Mouse (Mus musculus): ENCODE results near the gene Clec10a.
"Not testable (repeated sequence)": the region's sequence is repeated elsewhere in the genome, so short reads cannot be mapped to it uniquely, and the experiment has no call there.

The Clec10a gene

DNA sequence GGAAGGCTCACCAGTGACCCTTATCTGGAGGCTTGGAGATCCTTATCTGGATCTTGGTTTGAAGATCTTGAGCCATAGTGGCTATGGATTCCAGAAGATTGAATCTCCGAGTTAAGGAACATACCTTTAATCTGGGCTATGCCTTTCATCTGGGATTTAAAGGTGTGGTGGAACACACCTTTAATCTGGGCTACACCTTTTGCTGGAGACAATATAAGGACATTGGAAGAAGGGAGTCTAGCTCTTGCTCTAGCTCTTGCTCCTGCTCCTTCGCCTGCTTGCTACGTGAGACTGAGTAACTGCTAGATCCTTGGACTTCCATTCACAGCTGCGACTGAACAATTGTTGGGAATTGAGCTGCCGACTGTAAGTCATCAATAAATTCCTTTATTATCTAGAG lies at the start of gene Clec10a:
Gene Clec10a (plus strand): TSS at position 301 of the 400 bp plus-strand sequence.
- DNase-seq (ENCODE audit: low spot score), result not testable (repeated sequence)

DNA sequence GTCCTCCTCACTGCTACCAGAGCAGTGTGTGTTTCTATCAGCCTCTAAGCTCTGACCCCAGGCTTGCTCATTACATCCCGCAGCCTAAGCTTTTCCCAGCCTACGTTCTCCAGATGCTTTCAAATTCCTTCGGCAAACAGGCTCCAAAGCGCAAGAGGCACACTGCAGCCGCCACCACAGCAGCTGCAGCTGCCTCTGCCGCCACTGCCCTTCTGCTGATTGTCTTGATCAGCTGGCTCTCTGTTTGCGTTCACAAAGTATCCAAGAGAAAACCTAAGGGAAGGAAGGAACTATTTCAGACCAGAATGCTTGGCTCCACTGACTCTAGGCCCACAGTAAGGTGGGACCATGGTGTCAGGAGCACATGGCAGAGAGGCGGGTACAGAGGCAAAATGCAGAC lies 48.9 kb upstream of the Clec10a start:
- DNase-seq (ENCODE audit: low spot score), result no peak

DNA sequence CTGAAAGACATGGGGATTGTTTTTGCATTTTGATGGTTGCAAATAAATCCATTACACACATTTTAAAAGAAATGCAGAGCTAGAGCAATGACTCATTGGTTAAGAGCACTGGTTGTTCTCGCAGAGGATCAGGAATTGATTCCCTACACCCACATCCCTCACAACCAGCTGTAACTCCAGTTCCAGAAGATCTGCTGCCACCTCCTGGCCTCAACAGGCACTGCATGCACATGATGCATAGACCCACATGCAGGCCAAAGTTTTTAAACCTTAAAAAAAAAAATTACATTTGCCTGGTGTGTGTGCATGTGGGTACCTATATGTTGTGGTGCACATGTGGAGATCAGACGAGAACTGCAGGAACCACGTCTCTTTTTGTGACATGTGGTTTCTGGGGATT lies 45.9 kb upstream of the Clec10a start:
- no peak for DNase-seq (ENCODE audit: low spot score)

DNA sequence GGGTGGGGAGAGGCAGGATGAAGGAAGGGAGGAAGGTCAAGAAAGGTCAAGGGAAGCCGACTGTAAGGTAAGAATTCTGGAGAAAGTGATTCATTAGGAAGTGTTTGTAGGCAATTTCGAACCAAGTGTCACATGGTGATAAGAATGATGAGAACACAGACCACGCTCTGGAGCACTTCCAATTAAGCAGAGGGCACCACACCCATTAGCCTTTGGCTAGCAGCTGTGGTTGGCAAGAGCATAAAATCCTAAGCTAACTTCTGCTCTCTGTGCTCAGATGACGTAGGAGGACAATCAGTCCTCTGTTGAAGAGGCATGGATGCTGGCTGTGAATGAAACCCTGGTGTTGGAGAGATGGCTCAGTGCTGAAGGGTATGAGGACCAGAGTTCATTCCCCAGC lies 41.4 kb upstream of the Clec10a start:
- no peak for DNase-seq (ENCODE audit: low spot score)

DNA sequence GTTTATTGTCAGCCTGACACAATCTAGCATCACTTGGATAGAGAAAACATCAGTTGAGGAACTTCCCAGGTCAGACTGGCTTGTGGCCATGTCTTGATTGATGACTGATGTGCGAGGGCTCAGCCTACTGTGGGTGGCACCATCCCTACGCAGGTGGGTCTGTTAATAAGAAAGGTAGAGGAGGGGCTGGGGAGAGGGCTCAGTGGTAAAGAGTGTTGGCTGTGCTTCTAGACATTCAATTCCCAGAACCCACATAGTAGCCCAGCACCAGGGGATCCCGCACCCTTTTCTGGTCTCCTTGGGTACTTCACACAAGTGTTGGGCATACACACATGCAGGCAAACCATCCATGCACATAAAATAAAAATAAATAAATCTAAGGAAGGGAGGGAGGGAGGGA lies 40.1 kb upstream of the Clec10a start:
- DNase-seq (ENCODE audit: low spot score), result no peak

DNA sequence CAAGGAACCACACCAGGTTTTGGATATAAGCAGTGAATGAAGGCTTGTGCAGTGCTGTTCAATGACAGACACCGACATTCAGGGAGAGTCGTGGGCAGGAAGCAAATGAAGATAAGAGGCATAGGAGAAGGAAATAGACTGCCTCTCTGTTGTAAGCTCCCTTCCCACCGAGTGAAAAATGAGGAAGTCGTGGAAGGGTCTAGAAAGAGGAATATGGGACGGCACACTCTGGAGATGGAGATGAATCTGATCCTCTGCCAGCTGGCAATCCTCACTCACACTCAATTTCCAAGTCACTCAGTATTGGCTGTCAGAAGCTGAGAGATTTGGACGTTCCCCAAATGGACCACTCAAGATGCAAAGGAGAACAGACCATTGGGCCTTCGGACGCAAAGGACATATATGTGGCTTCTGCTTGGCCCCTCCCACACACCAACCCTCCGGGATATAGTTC lies 26.0 kb upstream of the Clec10a start, which contains the start of gene Mgl2:
Gene Mgl2 (plus strand): TSS at position 404 of the 454 bp plus-strand sequence.
- no peak for DNase-seq (ENCODE audit: low spot score)

DNA sequence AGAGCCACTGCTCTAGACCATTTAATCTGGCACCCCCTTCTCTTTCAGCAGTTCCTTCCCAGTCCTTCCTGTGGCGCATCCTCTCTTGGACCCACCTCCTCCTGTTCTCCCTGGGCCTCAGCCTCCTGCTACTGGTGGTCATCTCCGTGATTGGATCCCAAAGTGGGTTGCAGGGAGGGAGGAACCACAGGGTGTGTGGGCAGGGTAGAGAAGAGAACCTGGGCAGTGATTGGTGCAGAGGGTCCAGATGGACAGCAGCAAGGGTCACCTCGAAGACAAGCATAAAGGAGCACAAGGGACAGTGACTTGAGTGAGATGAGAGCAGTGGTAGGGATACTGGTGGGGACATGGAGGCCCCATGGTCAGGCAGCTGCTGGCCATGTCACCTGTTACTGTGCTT lies 21.0 kb upstream of the Clec10a start:
- DNase-seq (ENCODE audit: low spot score), result not testable (repeated sequence)

DNA sequence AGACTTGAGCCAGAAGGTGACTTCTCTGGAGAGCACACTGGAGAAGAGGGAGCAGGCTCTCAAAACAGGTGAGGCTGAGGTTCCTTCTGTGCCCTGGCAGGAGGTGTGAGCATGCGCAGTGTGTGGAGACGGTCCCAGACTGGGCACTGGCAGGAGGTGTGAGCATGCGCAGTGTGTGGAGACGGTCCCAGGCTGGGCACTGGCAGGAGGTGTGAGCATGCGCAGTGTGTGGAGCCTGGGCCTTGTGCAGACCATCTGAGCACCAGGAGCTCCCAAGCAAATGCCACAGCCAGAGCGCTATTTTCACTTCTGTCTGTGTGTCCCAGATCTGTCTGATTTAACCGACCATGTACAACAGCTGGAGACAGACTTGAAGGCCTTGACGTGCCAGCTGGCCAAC lies 20.1 kb upstream of the Clec10a start:
- not testable (repeated sequence) for DNase-seq (ENCODE audit: low spot score)

DNA sequence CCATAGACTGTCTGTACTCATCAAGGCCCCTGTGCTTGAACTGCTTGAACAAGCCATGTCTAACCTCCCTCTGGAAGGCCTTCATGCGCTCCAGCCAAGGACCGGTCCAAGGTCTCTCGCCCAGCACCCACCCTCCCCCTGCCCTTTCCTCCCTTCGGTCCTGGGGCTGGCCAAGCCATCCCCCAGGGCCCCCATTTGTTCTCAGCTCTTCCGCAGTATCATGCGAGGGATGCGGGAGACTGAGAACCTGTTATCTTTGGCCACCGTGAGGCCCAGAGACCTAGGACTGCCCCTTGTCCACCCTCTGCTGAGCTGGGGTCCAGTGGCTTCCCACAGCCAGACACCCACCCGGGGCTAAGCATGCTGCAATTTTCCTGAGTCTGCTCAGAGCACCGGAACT lies 16.8 kb upstream of the Clec10a start:
- no peak for DNase-seq (ENCODE audit: low spot score)

DNA sequence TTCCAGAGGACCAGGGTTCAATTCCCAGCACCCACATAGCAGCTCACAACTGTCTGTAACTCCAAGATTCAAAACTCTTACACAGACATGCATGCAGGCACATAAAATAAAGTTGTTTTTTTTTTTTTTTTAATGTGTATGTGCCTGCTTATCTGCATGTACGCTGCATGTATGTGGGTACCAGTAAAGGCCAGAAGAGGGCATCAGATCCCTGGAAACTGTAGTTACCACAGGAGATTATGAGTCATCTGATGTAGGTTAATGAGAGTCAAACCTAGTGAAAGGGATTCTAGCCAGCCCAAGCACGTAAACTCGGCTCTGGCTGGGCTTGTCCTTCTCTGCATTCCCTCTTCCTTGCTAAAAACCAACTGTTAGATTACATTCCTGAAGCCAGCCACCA lies 4.9 kb upstream of the Clec10a start:
- no peak for DNase-seq (ENCODE audit: low spot score)

DNA sequence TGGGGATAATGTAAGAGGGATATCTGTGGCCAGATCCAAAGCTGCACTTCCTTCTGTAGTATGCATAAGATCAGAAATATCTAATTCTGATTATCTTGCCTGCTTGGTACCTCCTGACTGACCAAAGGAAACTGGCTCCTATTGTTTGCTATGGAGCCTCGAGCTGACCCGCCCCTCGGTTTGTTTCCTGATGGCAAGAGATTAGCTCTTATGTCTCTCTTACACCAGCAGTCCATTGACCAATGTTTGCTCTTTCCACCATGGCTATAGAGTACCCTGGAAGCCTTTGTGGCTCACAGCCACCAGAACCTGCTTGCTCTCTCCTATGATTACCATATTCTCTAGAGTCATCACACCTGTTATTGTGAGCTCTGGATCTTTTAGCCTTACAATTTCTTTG lies 6.3 kb downstream of the Clec10a start:
- DNase-seq (ENCODE audit: low spot score), result no peak

DNA sequence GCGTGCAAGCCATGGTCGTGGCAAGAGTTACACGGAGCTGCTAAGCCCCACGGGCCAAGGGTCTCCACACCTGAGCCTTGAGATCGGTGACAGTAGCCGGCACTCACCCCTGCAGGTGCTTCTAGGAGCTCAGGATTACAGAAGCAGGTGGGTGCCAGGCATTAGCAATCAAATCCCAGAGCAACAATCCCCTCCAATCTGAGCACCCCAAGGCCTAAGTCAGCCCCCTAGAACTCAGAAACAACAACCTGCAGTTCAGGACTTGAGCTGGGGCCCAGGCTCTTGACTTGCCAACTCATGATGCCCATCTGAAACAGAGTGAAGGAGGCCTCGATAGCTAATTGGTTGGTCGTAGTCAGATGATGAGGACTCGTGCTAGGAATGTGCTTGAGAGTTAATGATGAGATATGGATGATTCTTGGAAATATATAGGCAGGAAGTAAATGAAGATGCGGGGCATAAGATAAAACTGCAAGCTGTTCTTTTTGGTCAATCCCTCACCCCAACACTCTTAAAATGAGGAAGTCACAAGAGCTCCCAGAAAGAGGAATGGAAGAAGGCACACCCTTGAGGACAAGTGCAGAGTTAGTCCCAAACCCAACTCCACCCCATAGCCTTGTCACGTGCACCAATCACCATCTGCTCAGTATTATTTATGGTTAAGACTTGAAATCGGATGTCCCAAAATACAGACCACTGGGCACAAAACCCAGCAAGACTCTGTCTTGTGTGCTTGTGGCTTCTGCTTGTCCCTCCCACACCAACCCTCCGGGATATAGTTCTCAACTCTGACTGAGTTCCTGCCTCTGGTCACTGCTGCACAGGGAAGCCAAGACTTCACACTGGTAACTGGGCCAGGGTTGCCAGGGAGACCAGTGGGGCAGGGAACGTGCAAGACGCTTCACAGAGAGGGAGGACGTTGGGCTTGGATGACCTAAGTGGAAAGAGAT lies 10.2 kb downstream of the Clec10a start:
- no peak for DNase-seq (ENCODE audit: low spot score)

DNA sequence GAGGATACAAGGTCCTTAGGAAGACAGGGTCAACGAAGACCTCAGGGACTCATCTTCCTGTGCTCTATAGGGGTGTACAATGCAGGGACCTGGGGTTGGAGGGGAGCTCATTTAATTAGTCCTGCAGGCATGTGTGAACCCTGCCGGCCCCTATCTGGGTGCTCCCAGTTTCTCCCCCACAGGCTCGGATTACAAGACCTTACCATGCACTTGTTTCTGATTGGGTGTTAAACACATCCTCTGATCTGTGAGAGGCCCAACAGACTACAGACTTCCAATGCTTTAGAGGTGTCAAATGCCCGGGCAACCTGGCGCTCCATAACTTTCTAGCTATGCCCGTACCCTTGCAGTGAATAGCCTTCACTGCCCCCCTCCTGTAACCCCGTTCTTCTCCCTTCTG lies 12.1 kb downstream of the Clec10a start:
- DNase-seq (ENCODE audit: low spot score), result no peak

DNA sequence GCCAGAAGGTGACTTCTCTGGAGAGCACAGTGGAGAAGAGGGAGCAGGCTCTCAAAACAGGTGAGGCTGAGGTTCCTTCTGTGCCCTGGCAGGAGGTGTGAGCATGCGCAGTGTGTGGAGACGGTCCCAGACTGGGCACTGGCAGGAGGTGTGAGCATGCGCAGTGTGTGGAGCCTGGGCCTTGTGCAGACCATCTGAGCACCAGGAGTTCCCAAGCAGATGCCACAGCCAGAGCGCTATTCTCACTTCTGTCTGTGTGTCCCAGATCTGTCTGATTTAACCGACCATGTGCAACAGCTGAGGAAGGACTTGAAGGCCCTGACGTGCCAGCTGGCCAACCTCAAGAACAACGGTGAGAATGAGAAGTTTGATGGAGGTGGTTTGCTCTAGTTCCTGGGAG lies 13.5 kb downstream of the Clec10a start:
- not testable (repeated sequence) for DNase-seq (ENCODE audit: low spot score)

DNA sequence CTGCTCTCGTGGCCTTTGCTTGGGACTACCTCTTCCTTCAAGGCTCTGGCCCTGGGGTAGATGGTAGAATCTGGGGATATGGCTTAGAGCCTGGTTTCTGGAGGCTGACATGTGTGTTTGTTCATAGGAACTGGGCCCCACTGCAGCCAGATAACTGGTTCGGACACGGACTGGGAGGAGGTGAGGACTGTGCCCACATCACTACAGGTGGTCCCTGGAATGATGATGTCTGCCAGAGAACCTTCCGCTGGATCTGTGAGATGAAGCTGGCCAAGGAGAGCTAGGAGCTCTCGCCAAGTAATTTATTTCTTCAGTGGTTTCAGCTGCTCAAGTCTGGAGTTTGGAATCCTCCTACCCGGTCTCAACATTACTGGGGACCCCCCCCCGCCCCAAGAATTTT lies 14.3 kb downstream of the Clec10a start:
- no peak for DNase-seq (ENCODE audit: low spot score)

DNA sequence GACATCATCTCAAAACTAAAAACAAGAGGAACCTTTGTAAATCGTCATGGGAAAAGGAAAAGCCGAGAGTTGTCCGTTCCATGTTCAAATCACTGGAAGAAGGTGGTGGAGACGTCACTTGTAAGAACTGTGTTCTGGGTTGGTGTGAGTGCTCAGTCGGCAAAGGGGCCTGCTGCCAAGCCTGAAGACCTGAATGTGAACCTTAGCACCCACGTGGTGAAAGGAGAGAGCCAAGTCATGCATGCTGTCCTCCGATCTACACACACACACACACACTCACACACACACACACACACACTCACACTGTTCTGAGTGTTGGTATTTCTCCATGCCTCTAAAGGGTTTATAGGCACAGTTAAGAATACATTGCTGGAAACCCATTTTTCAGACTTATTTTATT lies 15.2 kb downstream of the Clec10a start:
- DNase-seq (ENCODE audit: low spot score), result no peak

DNA sequence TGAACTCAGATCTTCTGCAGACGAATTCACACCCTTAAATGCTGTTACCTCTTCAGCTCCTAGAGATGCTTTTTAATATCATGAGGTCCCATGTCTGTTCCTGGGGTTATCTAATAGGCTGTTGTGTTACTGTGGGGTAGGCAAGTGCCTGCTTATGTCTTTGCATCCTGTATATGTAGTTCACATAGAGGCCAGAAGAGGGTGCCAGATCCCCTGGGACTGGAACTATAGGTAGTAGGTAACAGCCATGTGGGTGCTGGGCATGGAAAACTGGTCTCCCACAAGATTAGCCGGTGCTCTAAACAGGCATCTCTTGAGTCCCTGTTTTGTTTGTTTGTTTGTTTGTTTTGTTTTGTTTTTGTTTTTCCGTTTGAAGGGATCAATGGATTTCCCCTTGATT lies 15.8 kb downstream of the Clec10a start:
- no peak for DNase-seq (ENCODE audit: low spot score)

DNA sequence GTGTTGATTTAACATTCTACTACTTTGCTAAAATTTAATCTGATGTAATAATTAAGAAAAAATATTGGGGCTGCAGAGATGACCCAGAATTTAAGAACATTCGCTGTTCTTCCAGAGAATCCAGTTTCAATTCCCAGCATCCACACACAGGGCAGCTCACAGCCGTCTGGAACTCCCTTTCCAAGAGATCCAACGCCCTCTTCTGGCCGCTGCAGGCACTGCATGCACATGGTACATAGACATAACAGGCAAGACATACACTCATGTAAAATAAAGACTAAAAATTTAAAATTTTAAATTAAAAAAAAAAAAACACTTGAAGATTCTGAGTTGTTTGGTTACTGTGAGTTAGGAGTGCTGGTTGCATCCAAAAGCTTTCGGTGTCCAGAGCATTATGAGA lies 16.3 kb downstream of the Clec10a start:
- no peak for DNase-seq (ENCODE audit: low spot score)

DNA sequence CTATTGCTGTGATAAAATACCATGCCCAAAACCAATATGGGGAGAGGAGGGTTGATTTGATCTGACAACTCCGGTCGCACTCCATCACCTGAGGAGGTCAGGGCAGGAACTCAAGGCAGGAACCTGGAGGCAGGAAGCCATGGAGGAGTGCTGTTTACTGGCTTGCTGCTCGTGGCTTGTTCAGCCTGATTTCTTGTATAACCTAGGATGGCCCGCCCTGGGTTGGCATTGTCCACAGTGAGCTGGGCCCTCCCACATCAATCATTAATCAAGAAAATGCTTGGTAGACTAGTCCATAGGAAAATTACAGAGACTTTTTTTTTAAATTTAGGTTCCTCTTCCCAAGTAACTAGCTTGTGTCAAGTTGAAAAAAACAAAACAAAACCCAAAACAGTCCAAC lies 18.5 kb downstream of the Clec10a start:
- no peak for DNase-seq (ENCODE audit: low spot score)

DNA sequence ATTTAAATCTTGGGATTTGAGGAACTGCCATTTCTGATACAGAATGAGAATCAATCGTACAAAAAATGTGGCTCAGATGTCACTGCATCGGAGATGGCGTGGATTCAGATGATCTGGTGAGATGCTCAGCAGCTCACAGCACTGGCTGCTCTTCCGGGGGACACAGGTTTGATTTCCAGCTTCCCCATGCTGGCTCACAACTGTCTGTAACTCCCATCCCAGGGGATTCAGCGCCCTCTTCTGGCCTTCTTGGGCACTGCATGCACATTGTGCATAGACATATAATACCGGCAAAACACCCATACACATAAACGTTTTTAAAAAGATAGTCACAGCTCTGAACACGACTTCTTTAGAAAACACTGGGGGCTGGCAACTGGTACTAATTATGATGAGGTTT lies 21.6 kb downstream of the Clec10a start:
- no peak for DNase-seq (ENCODE audit: low spot score)

DNA sequence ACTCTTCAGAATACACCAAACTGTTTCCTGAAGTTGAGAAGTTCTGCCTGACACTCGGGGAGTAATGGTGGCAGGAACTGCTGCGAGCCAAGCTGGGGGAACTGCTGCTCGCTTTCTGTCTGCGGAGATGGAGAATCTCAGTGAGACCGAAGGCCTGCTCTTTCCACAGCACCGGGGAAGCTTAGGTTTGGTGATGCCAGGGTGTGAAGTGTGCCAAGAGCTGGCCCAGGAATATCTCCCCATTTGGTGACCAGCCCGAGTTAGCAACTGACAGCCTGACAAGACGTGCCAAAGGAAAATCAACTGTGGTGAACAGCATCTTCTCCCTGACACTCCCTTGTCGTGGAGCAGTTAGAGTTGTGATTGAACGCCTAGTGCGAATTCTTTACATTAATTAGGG lies 22.3 kb downstream of the Clec10a start:
- DNase-seq (ENCODE audit: low spot score), result no peak

DNA sequence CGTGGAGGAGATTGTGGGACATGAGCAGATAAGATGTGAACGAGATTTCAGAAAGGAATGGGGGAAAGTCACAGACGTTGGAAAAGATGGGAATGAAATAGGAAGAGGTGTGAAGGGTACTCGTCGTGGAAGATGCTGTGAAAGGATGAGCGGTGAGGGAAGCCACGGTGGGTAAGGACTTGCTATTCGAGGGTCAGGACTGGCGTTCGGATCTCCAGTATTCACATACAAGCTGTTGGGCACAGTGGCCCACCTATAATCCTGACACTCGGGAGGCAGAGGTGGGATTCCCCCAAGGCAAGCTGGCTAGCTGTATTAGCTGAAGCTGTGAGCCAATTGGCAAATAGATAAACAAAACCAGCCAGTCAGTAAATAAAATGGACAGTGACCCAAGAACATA lies 22.8 kb downstream of the Clec10a start:
- no peak for DNase-seq (ENCODE audit: low spot score)

DNA sequence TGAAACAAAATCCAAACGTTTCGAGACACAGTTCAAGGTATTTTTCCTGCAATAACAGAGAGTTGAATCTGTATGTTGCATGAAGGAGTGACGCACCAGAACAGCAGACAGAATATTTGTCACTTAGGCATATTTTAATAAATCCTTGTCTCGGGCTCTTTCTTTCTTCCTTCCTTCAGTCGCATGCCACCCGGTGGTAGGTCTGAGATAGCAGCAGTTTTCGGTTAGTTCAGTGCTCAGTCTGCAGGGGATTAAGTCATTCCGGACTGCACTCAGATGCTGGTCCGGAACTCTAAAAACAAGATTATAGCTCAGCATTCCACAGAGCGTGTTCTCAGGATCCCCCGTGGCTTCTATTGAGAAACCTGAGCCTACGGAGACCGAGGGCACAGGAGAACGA lies 23.4 kb downstream of the Clec10a start:
- no peak for DNase-seq (ENCODE audit: low spot score)

DNA sequence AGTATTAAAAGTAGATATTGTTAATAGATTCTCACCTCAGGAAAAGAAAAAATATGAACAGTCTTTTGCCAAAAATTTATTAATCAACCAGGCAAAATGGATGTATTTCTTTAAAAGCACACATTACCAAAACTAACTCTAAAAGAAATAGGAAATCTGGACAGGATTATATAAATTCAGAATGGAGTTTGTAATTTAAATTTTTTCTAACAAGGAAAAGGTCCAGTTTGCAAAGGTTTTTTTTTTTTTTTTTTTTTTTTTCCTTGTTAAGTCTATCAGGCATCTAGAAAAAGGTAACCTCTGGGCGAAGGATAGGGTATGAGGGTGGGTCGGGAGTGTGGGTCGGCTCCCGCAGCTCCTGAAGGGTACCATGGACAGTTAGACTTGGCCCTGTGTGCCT lies 24.5 kb downstream of the Clec10a start:
- DNase-seq (ENCODE audit: low spot score), result no peak

Data from layer of hippocampus, adult 9-10 months (tissue).